Mouse (Mus musculus) left cerebral cortex, adult 2 months (tissue): ENCODE results near the gene Pnrc2. TPM values are rescaled to one million over a fixed set of nuclear protein-coding genes. Genes with fewer than 3 reads are reported as not detected.

ENCODE experiments used
- DNase-seq, 2 experiments: peaks; one replicate each; pipeline ENCODE4 v3.0.0; 2021 to 2022; ENCODE audit warnings: low spot score in 2 of 2, mixed read lengths in 1 of 2; ENCODE audit errors: extremely low spot score in 1 of 2
- H3K27ac ChIP-seq: fragments of 200-600 bp; 2 replicates; pipeline ENCODE4 v1.8.1; 2022
- H3K4me3 ChIP-seq: fragments of 200-600 bp; 2 replicates; pipeline ENCODE4 v1.8.1; 2022
- CTCF ChIP-seq: fragments of 200-600 bp; IDR thresholded peaks from 2 replicates; pipeline ENCODE4 v1.8.1; 2022; ENCODE audit warnings: antibody characterized with exemption, mild to moderate bottlenecking, moderate library complexity
- intact Hi-C: fragments of 180-260 bp; cut with DNase I; formaldehyde crosslinking; loops from one replicate; pipeline ENCODE4 v1.15.1; 2025
- total RNA-seq, 2 experiments: library from RNA; stranded (reverse); gene quantifications; 2 replicates each; pipeline ENCODE4 v1.2.3; 2021

The Pnrc2 gene
- total RNA-seq, 2 experiments from 2014 or later = 41.1 to 41.7 TPM

DNA sequence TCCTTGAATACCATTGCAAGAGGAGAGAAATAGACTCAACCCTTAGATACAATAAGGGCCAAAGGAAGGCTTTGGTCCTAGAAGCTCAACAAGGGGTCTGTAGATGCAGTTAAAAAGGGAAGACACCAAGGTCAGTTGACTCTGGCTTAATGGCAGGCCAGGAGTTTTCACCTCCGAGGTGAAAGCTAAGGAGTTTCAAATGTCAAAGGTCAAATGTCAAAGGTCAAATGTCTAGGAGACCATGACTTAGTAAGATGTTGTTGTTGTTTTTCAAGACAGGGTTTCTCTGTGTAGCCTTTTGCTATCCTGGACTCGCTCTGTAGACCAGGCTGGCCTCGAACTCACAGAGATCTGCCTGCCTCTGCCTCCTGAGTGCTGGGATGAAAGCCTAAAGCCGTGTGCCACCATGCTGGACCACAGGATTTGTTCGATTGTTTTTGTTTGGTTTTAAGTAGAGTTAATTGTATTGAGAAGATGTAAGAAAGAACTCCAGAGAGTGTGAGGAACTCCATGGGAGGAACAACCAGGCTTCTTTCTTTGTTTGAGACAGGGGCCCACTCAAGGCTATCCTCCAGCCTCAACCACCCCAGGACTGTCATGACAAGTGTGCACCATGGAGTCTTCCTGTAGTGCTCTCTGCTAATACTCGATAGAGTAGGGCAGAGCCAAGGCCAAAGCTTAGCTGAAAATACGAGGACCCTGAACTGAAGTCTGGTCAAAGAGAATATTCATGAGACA lies 15.7 kb upstream of the Pnrc2 start:
- no peak overlapping the region for H3K4me3 ChIP-seq
- TF ChIP-seq CTCF = no peak
- DNase-seq = no peak
- intact Hi-C loops = no loop called here
- no peak overlapping the region for H3K27ac ChIP-seq

GRCm38 (mm10) chr4:135888448-135889057 lies 14.9 kb upstream of the Pnrc2 start:
- H3K4me3 ChIP-seq = no peak overlapping the region
- intact Hi-C loops = no loop called here
- no peak overlapping the region for H3K27ac ChIP-seq
- no peak for DNase-seq
- no peak for TF ChIP-seq CTCF

- no peak overlapping the region for H3K27ac ChIP-seq
- TF ChIP-seq CTCF = no peak
- no peak overlapping the region for H3K4me3 ChIP-seq
- intact Hi-C loops = no loop called here
- no peak for DNase-seq
Measured at GRCm38 (mm10) chr4:135886184-135886583, 12.5 kb upstream of the Pnrc2 start.

GRCm38 (mm10) chr4:135885676-135886075 lies 12.0 kb upstream of the Pnrc2 start:
- TF ChIP-seq CTCF = no peak
- no peak overlapping the region for H3K4me3 ChIP-seq
- intact Hi-C loops = no loop called here
- no peak overlapping the region for H3K27ac ChIP-seq
- DNase-seq = no peak

- no peak for DNase-seq
- intact Hi-C loops = no loop called here
- Histone ChIP-seq H3K27ac (no peak overlapping the region), H3K4me3 (no peak overlapping the region)
- TF ChIP-seq CTCF = no peak
Measured at GRCm38 (mm10) chr4:135884531-135884930, 10.9 kb upstream of the Pnrc2 start.

DNA sequence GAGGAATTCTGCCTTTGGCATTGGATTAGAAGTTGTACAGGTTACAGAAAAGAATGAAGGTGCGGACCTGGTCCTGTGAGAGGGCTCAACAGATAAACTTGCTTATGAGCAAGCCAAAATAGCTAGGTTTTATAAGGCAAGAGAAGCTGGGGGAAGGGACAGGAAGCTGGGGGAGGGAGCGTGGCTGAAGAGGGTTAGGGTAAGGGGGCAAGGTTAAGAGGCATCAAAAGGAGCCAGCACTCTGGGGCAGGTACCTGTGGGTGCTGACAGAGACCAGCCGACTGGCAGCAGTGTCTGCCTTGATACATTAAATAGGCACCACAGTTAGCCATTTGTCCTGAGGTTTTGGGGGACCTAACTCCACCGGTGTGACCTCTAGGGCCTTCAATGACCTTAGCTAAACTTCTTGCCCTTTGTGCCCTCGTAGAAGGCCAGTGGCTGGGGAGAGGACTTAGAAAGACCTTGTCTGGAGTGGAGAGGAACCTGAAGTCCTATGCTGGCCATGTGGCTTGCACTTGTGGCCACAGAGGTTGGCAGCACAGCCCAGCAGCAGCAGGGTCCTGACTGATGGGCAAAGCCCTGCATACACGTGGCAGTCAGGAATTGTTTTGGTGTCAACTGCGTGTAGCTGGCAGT lies 10.3 kb upstream of the Pnrc2 start:
- no peak for DNase-seq
- no peak overlapping the region for H3K27ac ChIP-seq
- no peak for TF ChIP-seq CTCF
- intact Hi-C loops = no loop called here
- H3K4me3 ChIP-seq = no peak overlapping the region

DNA sequence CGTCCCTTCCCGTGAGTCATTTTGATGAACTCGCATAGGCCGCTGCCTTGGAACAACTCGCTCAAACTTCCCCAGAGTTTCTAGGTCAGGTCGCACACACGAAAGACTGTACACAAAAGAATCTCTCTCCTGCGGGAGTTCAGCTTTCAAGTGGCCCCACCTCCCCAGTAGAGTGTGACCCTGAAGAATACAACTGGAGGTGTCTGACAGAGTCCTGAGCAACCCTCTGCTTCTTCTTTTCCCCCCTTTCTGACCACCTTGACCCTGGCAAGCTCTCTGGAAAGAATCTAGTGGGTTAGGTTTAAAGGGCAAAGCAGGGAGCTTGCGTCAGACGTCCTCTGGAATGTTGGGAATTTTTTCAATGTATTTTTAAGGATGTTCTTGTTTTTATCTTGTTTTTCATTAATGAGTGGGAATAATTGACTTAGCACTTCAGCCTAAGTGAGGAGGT lies 9.8 kb upstream of the Pnrc2 start:
- DNase-seq = no peak
- H3K27ac ChIP-seq = no peak overlapping the region; the same call in 1 of the 2 replicates
- no peak for TF ChIP-seq CTCF
- intact Hi-C loops = no loop called here
- no peak overlapping the region for H3K4me3 ChIP-seq

GRCm38 (mm10) chr4:135882023-135882422 lies 8.4 kb upstream of the Pnrc2 start:
- intact Hi-C loops = no loop called here
- Histone ChIP-seq H3K4me3 (no peak overlapping the region), H3K27ac (no peak overlapping the region)
- TF ChIP-seq CTCF = no peak
- no peak for DNase-seq

GRCm38 (mm10) chr4:135880576-135880975 lies 6.9 kb upstream of the Pnrc2 start:
- intact Hi-C loops = no loop called here
- no peak for DNase-seq
- TF ChIP-seq CTCF = no peak
- Histone ChIP-seq H3K4me3 (no peak overlapping the region), H3K27ac (no peak overlapping the region)

DNA sequence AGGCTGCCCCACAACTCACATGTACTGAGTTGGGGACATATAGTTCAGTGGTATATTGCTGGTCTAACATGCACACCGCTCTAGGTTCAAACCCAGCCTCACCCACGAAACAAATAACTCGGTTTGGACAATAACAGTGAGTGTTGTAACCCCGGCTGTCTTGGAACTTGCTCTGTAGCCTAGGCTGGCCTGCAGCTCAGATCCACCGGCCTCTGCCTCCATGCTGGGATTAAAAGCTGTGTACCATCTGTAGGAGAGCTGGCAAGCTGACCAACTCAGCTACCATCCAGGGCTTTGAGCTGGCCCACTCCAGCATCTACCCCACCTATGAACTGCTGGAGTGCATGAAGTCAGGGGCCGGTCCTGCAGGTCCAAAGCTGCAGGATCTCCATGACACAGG lies 6.4 kb upstream of the Pnrc2 start:
- no peak overlapping the region for H3K4me3 ChIP-seq
- intact Hi-C loops = no loop called here
- no peak for TF ChIP-seq CTCF

DNA sequence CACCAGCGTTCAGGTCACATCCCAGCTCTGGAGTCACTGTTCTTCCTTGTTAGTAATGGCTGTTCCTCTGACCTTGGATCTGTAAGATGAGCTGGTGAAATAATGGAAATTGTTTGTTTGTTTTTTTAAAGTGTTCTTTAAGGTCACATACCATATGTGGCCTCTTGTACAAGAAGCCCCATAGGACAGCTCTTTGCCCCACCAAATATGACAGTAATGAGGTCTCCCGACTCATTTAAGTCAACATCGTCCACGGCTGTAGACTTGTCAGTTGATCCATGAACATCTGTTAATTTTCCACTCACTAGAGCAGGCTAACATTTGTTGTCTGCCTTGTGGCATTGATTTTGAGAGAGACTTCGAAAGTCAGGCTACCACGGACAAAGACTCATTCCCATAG lies 5.4 kb upstream of the Pnrc2 start:
- no peak for DNase-seq
- no peak overlapping the region for H3K27ac ChIP-seq
- TF ChIP-seq CTCF = no peak
- H3K4me3 ChIP-seq = no peak overlapping the region
- intact Hi-C loops = no loop called here

More for the DNA sequence above, 6.4 kb upstream of the Pnrc2 start:
- DNase-seq = no peak
- no peak overlapping the region for H3K27ac ChIP-seq

GRCm38 (mm10) chr4:135877742-135878141 lies 4.1 kb upstream of the Pnrc2 start:
- intact Hi-C loops = loop anchor here (1.0 to 2.0 kb wide), 3 partner anchors 47 to 76 kb away; no protein-coding TSS in a partner anchor
- DNase-seq = no peak
- Histone ChIP-seq H3K4me3 (no peak overlapping the region), H3K27ac (no peak overlapping the region)
- TF ChIP-seq CTCF = peak; percentile 52
